Mouse (Mus musculus) mature B cell (primary cell): ENCODE data around the gene Ndufaf8.

Experiments used
- in situ Hi-C: fragments of 300-500 bp; cut with MboI; formaldehyde crosslinking; loops from 2 replicates; pipeline ENCODE4 v1.14.3; 2019

Ndufaf8 gene

GRCm38 (mm10) chr11:120098588-120099511 lies at the start of gene Ndufaf8, which contains the start of gene Tepsin:
Gene Ndufaf8 (plus strand): TSS chr11:120098928.
Gene Tepsin (minus strand): TSS chr11:120098731.
- in situ Hi-C loops: no loop called here

- in situ Hi-C loops: no loop called here
Observed at GRCm38 (mm10) chr11:120049067-120049466, 49.7 kb upstream of the Ndufaf8 start.

DNA sequence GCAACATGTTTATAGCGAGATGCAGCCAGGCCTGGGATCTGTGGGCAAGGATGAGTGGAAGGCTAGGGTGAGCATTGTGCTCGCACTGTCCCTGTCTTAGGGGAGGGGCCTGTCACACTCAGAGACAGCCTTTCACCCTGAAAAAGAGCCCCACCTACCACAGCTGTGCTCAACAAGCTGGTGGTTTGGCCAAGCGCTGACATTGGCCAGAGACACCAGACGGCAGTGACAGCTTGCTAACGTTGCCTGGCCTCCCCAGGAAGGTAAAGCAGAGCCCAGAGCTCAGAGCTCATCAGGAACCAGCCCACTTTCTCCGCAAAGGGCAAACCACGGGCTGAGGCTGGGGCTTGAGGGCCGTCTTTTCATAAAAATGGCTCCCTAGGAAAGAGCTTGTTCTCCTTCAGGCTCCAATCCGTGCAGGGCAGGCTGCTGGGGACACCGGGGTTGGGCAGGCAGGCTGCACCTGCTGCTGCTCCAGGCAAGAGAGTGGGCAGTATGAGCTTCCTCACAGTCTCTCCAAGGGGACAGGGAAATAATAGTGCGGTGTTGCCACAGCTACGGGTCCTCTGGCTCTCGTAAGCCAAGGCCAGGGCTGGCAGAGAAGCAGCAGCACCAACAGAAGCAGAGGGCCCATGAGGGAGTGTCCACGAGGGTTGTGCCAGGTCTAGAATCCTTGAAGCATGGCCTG lies 47.5 kb upstream of the Ndufaf8 start:
- in situ Hi-C loops: no loop called here

- in situ Hi-C loops: no loop called here
Observed at GRCm38 (mm10) chr11:120052274-120052673, 46.5 kb upstream of the Ndufaf8 start.

DNA sequence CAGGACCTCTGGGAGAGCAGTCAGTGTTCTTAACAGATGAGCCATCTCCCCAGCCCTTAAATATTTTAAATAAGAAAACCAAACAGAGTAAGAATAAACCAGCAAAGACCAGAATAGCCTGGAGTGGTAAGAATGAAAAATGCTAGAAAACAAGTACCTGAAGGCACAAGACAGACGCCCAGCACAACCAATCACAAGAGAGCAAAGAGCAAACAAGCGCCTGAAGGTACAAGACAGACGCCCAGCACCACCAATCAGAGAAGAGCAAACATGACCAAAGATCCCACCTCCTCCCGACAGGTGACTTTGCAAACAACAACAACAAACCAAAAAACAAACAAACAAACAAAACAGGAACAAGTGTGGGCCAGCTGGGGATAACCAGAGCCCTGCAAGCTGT lies 44.9 kb upstream of the Ndufaf8 start:
- in situ Hi-C loops: no loop called here

GRCm38 (mm10) chr11:120055953-120056732 lies 42.6 kb upstream of the Ndufaf8 start:
- in situ Hi-C loops: no loop called here

- in situ Hi-C loops: no loop called here
Observed at GRCm38 (mm10) chr11:120060634-120061033, 38.1 kb upstream of the Ndufaf8 start.

DNA sequence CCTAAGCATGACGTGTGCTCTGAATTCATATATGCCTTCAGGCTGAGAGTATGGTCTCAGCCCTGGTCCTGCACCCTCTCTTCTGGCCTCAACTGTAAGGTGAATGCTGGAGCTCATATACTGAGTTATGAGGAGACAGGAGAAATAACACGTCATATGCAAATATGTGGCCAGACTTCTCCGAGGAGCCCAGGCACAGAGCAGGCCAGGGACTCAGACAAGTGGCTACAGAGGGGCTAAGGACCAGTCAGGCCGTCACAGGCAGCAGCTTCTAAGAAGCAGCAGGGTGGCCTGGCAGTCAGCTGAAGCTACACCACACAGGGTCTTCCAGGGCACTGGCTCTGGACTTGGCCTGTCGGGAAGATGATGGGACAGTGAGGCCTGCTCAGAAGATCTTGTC lies 35.4 kb upstream of the Ndufaf8 start:
- in situ Hi-C loops: no loop called here

DNA sequence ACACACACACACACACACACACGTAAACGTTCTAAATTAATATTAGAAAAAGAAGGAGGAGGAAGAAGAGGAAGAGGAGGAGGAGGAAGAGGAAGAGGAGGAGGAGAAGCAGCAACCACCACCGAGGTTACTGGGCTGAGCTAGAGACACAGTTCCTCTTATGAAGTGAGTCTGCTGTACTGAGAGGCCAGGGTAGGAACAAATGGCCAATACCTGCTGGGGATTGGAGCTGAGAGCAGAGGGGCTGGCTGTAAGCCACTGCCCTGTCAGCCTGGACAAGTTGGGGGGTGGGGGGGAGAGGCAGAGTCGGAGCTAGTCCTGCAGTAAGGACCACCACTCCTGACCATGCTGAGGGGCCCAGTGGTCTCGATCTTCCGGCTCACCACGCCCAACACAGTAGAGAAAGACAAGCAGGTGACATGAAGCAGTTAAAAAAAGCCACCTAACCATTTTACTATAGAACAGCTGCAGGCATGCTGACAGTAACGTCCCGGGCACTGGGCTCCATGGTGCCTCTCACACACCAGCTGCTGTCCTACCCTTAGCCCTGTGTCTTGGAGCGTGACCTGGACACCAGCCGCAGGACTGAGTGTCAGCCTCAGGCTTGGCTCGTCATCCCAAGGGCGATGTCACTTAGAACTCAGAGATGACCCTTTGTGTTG lies 34.6 kb upstream of the Ndufaf8 start:
- in situ Hi-C loops: no loop called here

GRCm38 (mm10) chr11:120064668-120065040 lies 34.1 kb upstream of the Ndufaf8 start:
- in situ Hi-C loops: no loop called here

DNA sequence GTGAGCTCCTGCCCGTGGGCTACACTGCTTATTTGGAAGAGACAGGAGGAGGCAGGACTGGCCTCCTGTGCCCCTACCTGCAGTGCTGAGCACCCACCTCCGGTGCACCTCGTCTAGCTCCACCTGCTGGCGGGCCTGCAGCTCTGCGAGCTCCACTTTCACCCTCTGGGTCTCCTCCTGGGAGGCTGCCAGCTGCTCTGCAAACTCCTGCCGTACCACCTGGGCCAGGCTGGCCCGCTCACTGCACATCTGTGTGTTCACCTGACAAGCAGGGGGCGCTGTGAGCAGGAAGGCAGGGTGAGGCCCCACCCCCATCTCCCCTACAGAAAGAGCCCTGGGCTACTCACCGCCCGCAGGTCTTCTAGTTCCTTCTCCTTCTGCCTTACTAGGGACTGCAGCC lies 33.4 kb upstream of the Ndufaf8 start:
- in situ Hi-C loops: no loop called here

GRCm38 (mm10) chr11:120067834-120068233 lies 30.9 kb upstream of the Ndufaf8 start:
- in situ Hi-C loops: no loop called here

DNA sequence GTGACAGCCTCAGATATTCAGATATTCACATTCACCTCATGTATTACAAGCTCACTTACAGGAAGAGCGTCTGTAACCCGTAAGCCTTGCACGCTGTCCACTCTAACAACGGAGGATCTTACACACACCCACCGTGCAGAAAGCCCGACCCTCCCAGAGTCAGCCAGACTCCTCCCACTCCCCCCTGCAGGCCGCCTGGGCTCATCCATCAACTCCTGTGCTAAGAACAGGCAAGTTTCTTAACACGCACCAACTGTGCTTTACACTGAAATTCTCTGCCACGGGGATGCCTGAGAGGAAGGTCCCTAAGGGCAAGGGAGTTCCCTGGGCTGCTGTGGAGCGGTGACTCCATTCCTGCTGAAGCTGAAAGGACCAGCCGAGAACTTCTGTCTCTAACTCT lies 29.5 kb upstream of the Ndufaf8 start:
- in situ Hi-C loops: no loop called here

DNA sequence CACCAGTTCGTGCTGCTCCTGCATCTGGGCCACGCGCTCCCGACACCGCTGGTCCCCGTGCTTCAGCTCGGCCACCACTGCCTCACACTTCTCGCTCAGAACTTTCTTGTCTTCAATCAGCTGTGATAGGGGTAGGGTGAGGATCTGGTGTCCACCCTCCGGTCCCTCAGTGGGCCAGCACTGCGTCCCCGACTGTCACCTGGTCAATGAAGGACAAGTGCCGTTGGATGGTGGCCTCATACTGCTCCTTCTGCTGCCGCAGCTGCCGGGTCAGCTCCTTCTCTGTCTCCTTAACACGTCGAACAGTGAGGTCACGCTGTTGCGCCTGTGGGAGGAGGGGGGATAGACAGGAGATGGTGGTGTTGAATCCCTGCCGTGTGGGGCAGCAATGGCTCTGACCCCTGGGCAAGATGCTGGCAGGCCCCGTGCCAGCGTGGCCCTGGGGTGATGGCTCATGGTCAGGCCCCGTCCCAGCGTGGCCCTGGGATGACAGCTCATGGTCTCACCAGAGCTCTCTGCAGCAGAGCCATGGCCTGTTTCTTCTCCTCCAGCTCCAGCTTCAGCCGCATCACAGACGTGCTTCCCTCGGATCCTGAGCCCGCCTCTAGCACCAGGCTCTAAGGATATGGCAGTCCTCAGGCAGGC lies 28.3 kb upstream of the Ndufaf8 start:
- in situ Hi-C loops: no loop called here

GRCm38 (mm10) chr11:120071065-120071464 lies 27.7 kb upstream of the Ndufaf8 start:
- in situ Hi-C loops: no loop called here

DNA sequence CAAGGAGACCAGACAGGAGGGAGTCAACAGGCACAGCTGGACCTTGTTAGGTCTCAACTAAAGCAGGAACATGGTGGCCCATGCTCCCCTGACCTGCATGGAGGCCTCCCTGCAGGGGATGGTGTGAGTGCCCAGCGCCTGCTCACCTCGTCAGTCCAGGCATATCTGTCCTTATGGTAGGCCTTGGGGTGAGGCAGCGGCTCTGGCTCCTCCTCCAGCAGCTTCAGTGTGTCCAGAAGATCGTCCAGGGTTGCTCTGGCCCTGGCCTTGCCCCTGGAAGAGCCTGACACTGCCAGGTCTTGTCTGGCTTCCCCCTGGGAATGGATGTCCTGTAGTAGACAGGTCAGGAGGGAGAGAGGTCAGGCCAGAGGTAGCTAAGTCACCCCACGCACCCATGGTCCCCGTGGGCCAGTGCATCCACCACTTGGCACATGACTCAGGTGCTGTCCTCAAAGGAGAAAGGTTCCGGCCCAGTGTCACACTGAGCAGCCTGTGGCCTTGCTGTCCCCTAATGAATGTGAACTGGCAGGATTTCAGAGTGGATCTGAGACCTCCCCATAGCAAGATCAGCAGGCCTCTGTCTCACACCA lies 26.9 kb upstream of the Ndufaf8 start:
- in situ Hi-C loops: no loop called here

DNA sequence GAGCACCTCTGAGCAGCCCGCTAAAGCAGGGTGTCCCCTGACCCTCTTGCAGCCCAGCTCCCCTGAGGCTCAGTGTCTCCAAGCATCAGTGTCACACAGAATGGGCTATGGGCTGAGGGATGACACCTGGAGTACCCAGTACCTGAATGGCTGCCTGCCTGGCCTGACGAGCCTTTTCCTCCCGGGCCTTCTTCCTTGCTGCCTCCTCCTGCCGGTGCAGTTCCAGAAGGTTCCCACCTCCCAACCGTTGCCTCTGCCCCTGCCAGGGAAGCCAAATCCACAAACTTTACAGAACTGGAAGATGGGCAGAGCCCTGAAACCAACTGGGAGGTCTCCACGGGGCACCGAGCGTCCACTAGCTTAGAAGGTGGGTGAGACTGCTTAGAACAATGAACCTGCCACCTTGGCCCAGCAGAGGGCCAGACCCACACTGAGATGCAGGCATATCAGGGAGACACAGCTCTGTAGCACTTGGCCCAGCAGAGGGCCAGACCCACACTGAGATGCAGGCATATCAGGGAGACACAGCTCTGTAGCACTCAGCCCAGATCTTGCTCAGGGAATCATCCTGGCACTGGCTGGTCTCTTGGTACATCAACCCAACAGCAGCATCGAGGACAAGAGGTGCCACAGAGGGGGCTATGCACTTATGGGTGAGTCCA lies 25.6 kb upstream of the Ndufaf8 start:
- in situ Hi-C loops: no loop called here

DNA sequence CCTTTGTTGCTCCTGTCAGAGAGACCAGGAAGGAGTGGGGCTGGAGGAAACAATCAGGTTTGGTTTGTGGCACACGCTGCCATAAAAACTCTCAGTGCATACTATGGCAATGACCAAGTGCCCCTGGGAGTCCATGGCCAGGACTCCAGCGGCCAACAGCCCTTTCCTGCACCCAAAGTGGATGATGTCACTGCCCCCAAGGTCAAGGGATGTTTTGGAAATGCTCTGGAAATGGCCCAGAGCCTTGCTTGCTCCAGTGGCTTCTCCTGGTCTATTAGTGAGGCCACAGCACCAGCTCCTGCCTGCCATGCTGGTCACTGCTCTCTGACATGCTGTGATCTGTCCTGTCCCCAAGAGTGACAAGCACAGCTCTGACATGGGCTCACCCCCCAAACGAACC lies 22.5 kb upstream of the Ndufaf8 start:
- in situ Hi-C loops: no loop called here

DNA sequence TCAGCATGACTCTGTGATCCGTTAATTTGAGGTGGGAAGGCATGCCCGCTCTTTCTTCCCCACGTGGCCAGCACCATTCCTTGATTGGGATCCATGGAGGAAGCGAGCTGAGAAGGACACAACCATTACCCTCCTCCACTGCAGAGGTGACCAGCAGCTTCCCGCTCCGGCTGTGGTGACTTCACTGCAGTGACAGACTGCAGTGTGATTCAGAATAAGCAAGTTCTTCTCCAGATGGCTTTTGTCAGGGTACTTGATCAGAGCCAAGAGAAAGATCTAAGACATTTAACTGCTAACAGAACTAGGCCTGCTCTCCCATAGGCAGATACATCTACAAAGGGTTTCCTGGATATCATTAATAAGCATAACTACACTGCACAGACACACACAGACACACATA lies 18.4 kb upstream of the Ndufaf8 start:
- in situ Hi-C loops: no loop called here

DNA sequence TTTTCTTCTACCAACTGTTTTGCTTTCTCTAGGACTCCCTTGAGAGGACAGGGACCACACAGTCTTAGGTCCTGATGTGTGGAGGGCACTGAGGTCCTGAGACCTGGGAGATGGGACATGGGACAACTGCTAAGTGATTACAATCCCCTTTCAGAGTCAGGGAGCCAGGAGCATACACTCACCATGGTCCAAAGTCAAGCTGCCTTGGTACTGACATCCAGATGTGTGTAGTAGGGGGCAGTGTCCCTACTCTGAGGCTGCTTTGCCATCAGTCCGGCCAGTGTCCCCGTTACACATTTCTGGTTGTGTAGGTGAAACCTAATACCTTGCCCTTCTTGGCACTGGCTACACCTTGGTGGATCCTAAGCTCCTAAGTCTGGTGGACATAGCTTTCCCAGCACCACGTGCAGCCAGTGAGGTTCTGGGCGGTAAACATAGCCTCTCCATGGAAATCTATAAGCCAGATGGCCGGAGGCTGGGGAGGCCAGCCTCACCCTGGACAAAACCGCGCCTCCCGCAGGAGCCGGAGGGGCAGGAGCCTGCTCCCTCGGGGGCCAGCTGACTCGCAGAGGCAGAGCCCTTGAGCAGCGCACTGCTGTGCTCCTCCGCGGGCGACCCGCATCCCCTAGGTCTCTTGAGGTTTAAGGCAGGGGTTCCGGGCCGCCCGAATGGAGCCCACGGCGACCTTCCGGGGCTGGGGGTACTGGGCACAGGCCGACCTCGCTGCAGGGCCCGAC lies 12.7 kb upstream of the Ndufaf8 start:
- in situ Hi-C loops: no loop called here
